Mouse (Mus musculus): ENCODE results near the gene Pcare. TPM values are rescaled to one million over a fixed set of nuclear protein-coding genes. Genes with fewer than 3 reads are reported as not detected.

Pcare gene
- polyA plus RNA-seq, 1 experiment from 2014 or later: not detected

DNA sequence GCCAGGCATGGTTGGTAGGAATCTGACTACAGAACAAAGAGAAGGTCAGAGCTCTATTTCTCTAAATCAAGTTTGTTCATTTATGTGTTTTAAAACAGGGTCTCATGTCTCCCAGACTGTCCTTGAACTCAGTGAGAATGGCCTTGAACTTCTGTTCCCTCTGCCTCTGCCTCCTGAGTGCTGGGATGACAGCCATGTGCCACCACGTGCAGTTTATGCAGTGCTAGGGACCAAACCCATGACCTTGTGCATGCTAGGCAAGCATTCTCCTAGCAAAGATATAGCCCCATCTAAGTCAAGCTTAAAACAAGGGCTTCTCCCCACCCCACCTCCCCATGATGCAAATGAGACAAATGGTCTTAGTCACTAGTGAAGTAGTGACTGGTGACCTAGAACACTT is 47.6 kb downstream of the Pcare start:
- CTCF ChIA-PET: interaction anchor here (1.6 kb wide), 1 partner anchor 11 kb away, joined by 5 read pairs; no protein-coding TSS in a partner anchor
- ATAC-seq (no peak), DNase-seq (ENCODE audit: low read depth, low spot score) (no peak)
- POLR2A ChIA-PET: no interaction called here
- in situ Hi-C loops (cut with MboI; ENCODE audit: low pct_unique_long_range_greater_than_20kb): no loop called here
- H3K27me3 ChIP-seq: no peaks in the 10 kb centered on the region
- no peak for TF ChIP-seq CTCF (IDR thresholded peaks at IDR 0.05)

GRCm38 (mm10) chr17:71698619-71698956 is 54.1 kb downstream of the Pcare start:
- no peaks in the 10 kb centered on the region for H3K27me3 ChIP-seq
- no peak for TF ChIP-seq CTCF (IDR thresholded peaks at IDR 0.05)
- DNase-seq (ENCODE audit: low read depth, low spot score): no peak
- in situ Hi-C loops (cut with MboI; ENCODE audit: low pct_unique_long_range_greater_than_20kb): no loop called here
- ChIA-PET CTCF (interaction anchor here (1.2 to 1.5 kb wide), 2 partner anchors 10 to 35 kb away, joined by 3 to 4 read pairs; no protein-coding TSS in a partner anchor), POLR2A (no interaction called here)
- ATAC-seq: no peak

DNA sequence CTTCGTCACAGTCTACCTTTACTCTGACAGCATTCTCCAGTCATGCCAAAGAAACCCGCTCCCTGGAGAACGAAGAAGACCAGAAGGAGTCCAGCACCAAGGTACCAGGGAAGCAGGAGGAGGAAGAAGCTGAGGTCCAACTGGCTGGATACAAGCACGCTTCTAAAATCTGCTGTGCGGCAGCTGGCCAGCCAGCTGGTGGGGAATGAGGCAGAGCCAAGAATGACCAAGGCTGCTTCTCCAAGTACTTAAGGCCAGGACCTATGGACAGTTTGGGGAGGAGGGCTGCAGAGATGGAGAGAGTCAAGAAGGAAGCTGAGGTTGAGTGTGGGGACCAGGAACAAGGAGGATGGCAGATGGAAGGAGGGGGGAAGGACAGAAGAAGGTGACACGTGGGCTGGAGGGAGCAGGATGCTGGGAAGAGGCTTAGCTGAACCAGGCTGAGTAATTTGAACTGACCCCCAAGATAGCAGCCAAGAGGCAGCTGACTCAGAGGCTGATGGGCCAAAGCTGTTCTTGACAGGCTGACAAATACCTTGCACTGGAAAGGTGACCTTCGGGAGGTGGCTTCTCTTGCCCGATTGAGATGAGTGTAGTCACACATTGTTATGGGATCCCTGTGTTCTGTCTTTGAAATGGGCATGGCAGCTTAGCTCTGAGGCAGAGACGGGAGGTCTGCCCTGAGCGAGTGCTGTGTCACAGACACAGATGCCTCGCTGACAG is 54.6 kb downstream of the Pcare start:
- no peak for ATAC-seq
- in situ Hi-C loops (cut with MboI; ENCODE audit: low pct_unique_long_range_greater_than_20kb): no loop called here
- H3K27me3 ChIP-seq: no peaks in the 10 kb centered on the region
- POLR2A ChIA-PET: no interaction called here
- CTCF ChIA-PET: interaction anchor here (1.2 to 1.5 kb wide), 2 partner anchors 9 to 35 kb away, joined by 3 to 4 read pairs; no protein-coding TSS in a partner anchor
- peak; percentile 22 for DNase-seq (ENCODE audit: low read depth, low spot score)
- TF ChIP-seq CTCF (IDR thresholded peaks at IDR 0.05): no peak

GRCm38 (mm10) chr17:71696396-71696795 is 56.3 kb downstream of the Pcare start:
- POLR2A ChIA-PET: no interaction called here
- DNase-seq (ENCODE audit: low read depth, low spot score): no peak
- no peak for ATAC-seq
- in situ Hi-C loops (cut with MboI; ENCODE audit: low pct_unique_long_range_greater_than_20kb): no loop called here
- H3K27me3 ChIP-seq: no peaks in the 10 kb centered on the region
- no peak for TF ChIP-seq CTCF (IDR thresholded peaks at IDR 0.05)
- CTCF ChIA-PET: no interaction called here

GRCm38 (mm10) chr17:71695716-71696315 is 56.9 kb downstream of the Pcare start:
- ChIA-PET POLR2A (no interaction called here), CTCF (no interaction called here)
- TF ChIP-seq CTCF (IDR thresholded peaks at IDR 0.05): no peak
- DNase-seq (ENCODE audit: low read depth, low spot score): peak; percentile 22
- in situ Hi-C loops (cut with MboI; ENCODE audit: low pct_unique_long_range_greater_than_20kb): no loop called here
- ATAC-seq: peak; percentile 18
- no peaks in the 10 kb centered on the region for H3K27me3 ChIP-seq

DNA sequence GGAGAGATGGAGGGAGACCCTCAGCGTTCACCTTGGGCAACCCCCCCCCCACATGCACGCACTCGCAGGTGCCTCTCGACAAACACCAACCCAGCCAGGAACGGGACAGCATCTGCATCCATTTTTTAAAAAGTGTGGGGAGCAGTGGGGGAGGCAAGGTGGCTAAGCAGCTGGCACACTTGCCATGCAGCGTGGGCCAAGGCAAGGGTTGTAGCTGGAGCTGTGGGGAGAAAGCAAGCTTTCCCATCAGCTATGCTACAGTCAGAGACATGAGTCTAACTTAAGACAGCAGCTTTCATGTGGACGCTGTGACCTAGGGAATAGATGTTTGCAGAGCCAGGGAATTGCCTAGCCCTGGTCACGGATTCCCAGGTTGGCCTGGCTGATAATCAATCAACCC is 57.5 kb downstream of the Pcare start:
- TF ChIP-seq CTCF (IDR thresholded peaks at IDR 0.05): no peak
- ChIA-PET POLR2A (interaction anchor here (0.5 to 0.7 kb wide), 2 partner anchors 176 to 234 kb away, joined by 3 read pairs; no protein-coding TSS in a partner anchor), CTCF (interaction anchor here (1.2 to 1.4 kb wide), 4 partner anchors 18 to 27 kb away, joined by 3 to 5 read pairs (median 4); partner anchors contain the start of gene Togaram2)
- DNase-seq (ENCODE audit: low read depth, low spot score) (no peak), ATAC-seq (no peak)
- H3K27me3 ChIP-seq: no peaks in the 10 kb centered on the region
- in situ Hi-C loops (cut with MboI; ENCODE audit: low pct_unique_long_range_greater_than_20kb): no loop called here

- ATAC-seq: no peak
- no peak for DNase-seq (ENCODE audit: low read depth, low spot score)
- no peaks in the 10 kb centered on the region for H3K27me3 ChIP-seq
- ChIA-PET POLR2A (no interaction called here), CTCF (interaction anchor here (1.3 to 1.5 kb wide), 4 partner anchors 11 to 31 kb away, joined by 3 to 5 read pairs (median 4); no protein-coding TSS in a partner anchor)
- TF ChIP-seq CTCF (IDR thresholded peaks at IDR 0.05): no peak
- in situ Hi-C loops (cut with MboI; ENCODE audit: low pct_unique_long_range_greater_than_20kb): no loop called here
These were observed 58.9 kb downstream of the Pcare start for GRCm38 (mm10) chr17:71693780-71694179.

Other genes starting within 250 kb of the Pcare start
- 24.4 TPM for gene Ndc80, start 226.0 kb downstream of the Pcare start, polyA plus RNA-seq (2021)
- gene Spdya, start 200.8 kb downstream of the Pcare start, polyA plus RNA-seq (2021): 2.3 TPM
- gene Wdr43, start 137.0 kb downstream of the Pcare start, polyA plus RNA-seq (2021): 74.4 TPM
- gene Togaram2, start 79.6 kb downstream of the Pcare start, polyA plus RNA-seq (2021): 1.8 TPM
- 43.4 TPM for gene Clip4, start 15.6 kb upstream of the Pcare start, polyA plus RNA-seq (2021)